Mouse (Mus musculus) right cerebral cortex, postnatal 14 days (tissue): Measurements from ENCODE around the gene Smc2.
"Not testable (repeated sequence)": the region's sequence is repeated elsewhere in the genome, so short reads cannot be mapped to it uniquely, and the experiment has no call there.

Source experiments
- DNase-seq: peaks from one replicate; pipeline ENCODE4 v3.0.0; 2022

Smc2 gene

GRCm38 (mm10) chr4:52438886-52439664, at the start of gene Smc2:
Gene Smc2 (plus strand): TSS chr4:52439243.
- DNase-seq = peak; percentile 90

- no peak for DNase-seq
Measured at GRCm38 (mm10) chr4:52411587-52411986, 27.5 kb upstream of the Smc2 start.

- no peak for DNase-seq
Measured at GRCm38 (mm10) chr4:52423653-52424052, 15.4 kb upstream of the Smc2 start.

- no peak for DNase-seq
Measured at GRCm38 (mm10) chr4:52429310-52430198, 9.5 kb upstream of the Smc2 start.

GRCm38 (mm10) chr4:52435551-52435950, 3.5 kb upstream of the Smc2 start:
- DNase-seq = not testable (repeated sequence)

GRCm38 (mm10) chr4:52438371-52438885, 615 bp upstream of the Smc2 start:
- DNase-seq = no peak

GRCm38 (mm10) chr4:52459726-52460125, 20.7 kb downstream of the Smc2 start:
- no peak for DNase-seq

GRCm38 (mm10) chr4:52461321-52461720, 22.3 kb downstream of the Smc2 start:
- peak; percentile 62 for DNase-seq

- DNase-seq = no peak
Measured at GRCm38 (mm10) chr4:52473431-52473830, 34.4 kb downstream of the Smc2 start.

- no peak for DNase-seq
Measured at GRCm38 (mm10) chr4:52487486-52487885, 48.4 kb downstream of the Smc2 start.

- DNase-seq = not testable (repeated sequence)
Measured at GRCm38 (mm10) chr4:52497144-52497543, 58.1 kb downstream of the Smc2 start, which contains the start of gene Vma21-ps. Gene Vma21-ps (minus strand): TSS chr4:52497244.

- DNase-seq = no peak
Measured at GRCm38 (mm10) chr4:52517580-52517979, 78.5 kb downstream of the Smc2 start.

GRCm38 (mm10) chr4:52519301-52519700, 80.3 kb downstream of the Smc2 start:
- DNase-seq = no peak

- no peak for DNase-seq
Measured at GRCm38 (mm10) chr4:52526464-52526863, 87.4 kb downstream of the Smc2 start.

- DNase-seq = no peak
Measured at GRCm38 (mm10) chr4:52530636-52531035, 91.6 kb downstream of the Smc2 start.
